Mouse (Mus musculus): ENCODE results near the gene Dlx4. TPM values are rescaled to one million over a fixed set of nuclear protein-coding genes. Genes with fewer than 3 reads are reported as not detected.

The Dlx4 gene
- polyA plus RNA-seq, 1 experiment, result 2.1 TPM

- Histone ChIP-seq H3K4me3 (ENCODE audit: control insufficient read depth, low read depth, low read length) (no peak overlapping the region), H3K36me3 (ENCODE audit: control insufficient read depth, insufficient read depth, low read length) (no peaks in the 10 kb centered on the region), H3K27me3 (ENCODE audit: control insufficient read depth, insufficient read depth, low read length) (no peaks in the 10 kb centered on the region; the same call in 1 of the 2 replicates), H3K27ac (ENCODE audit: control insufficient read depth, insufficient read depth, low read depth, low read length) (no peak overlapping the region), H3K4me1 (ENCODE audit: control insufficient read depth, insufficient read depth, low read length) (peaks cover under 1% of the 10 kb centered on the region; the same call in 1 of the 2 replicates)
- TF ChIP-seq POLR2A (IDR thresholded peaks at IDR 0.05; ENCODE audit: control insufficient read depth, low read depth, low read length) (no peak), CTCF (IDR thresholded peaks at IDR 0.05; ENCODE audit: control insufficient read depth, insufficient read depth, insufficient replicate concordance, low read depth, low read length) (no peak)
Observed at GRCm38 (mm10) chr11:95126272-95127245, 19.5 kb downstream of the Dlx4 start.

- Histone ChIP-seq H3K4me1 (ENCODE audit: control insufficient read depth, insufficient read depth, low read length) (peaks cover 5% of the 10 kb centered on the region; the same call in 1 of the 2 replicates), H3K4me3 (ENCODE audit: control insufficient read depth, low read depth, low read length) (no peak overlapping the region), H3K27me3 (ENCODE audit: control insufficient read depth, insufficient read depth, low read length) (no peaks in the 10 kb centered on the region; the same call in 1 of the 2 replicates), H3K27ac (ENCODE audit: control insufficient read depth, insufficient read depth, low read depth, low read length) (no peak overlapping the region), H3K36me3 (ENCODE audit: control insufficient read depth, insufficient read depth, low read length) (no peaks in the 10 kb centered on the region)
- TF ChIP-seq POLR2A (IDR thresholded peaks at IDR 0.05; ENCODE audit: control insufficient read depth, low read depth, low read length), result no peak
Observed at GRCm38 (mm10) chr11:95125366-95125948, 20.6 kb downstream of the Dlx4 start.

DNA sequence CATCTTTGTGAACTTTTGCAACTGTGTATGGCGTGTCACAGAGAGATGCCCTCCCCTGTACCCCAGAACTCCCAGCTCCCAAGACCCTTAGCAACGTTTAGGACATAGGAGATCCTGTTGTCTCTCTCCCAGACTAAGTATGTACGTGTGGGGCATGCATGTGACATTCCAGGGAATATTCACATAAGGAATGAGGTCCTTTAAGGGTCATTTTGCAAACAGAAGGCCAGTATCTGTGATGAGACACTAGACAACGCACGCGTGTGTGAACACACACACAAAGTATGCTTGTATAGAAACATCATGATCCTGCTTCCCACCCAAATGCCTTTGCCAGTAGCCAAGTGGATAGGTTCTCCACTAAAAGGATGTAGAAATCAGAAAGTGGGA, 24.0 kb downstream of the Dlx4 start:
- Histone ChIP-seq H3K27me3 (ENCODE audit: control insufficient read depth, insufficient read depth, low read length) (no peaks in the 10 kb centered on the region; the same call in 1 of the 2 replicates), H3K27ac (ENCODE audit: control insufficient read depth, insufficient read depth, low read depth, low read length) (no peak overlapping the region), H3K4me1 (ENCODE audit: control insufficient read depth, insufficient read depth, low read length) (peaks cover 11% of the 10 kb centered on the region), H3K4me3 (ENCODE audit: control insufficient read depth, low read depth, low read length) (no peak overlapping the region), H3K36me3 (ENCODE audit: control insufficient read depth, insufficient read depth, low read length) (no peaks in the 10 kb centered on the region)
- TF ChIP-seq CTCF (IDR thresholded peaks at IDR 0.05; ENCODE audit: control insufficient read depth, insufficient read depth, insufficient replicate concordance, low read depth, low read length) (no peak), POLR2A (IDR thresholded peaks at IDR 0.05; ENCODE audit: control insufficient read depth, low read depth, low read length) (no peak)

DNA sequence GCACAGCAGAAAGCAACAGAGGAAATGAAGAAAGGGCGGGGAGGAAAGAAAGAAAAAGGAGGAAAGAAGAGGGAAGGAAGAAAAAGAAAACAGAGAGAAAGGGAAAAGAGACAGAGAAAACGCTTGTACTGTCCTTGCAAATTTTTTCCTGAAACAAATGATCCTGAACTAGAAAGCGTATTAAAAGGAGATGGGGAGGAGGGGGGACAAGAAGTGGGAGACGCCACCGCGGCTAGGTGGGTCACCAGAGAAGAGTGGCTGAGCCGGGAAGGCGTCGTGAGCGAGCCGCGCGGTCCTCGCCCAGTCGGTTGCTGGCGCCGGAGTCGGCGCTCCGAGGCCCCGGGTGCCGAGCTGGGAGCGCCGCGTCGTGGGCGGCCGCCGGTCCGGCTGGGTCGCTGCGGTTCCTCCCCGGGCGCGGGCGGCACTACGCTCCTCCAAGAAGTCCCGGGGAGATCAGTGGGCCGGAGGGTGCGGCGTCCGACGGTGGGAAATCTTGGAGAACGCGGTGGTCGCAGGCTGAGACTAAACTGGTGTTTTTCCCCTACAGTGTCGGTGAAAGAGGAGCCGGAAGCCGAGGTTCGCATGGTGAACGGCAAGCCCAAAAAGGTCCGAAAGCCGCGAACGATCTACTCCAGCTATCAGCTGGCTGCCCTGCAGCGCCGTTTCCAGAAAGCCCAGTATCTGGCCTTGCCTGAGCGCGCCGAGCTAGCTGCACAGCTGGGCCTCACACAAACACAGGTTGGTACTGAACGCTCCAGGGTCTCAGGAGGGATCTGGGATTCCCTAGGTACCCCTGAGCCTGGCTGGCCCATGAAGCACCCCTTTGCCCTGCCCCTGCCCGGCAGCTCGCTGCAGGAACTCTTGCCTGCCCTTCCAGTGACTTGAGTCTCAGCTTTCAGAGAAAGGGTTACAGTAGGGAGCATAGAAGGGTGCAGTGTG, 24.6 kb downstream of the Dlx4 start:
- H3K4me3 ChIP-seq (ENCODE audit: control insufficient read depth, low read depth, low read length), result peak overlapping the region; percentile 17
- H3K4me1 ChIP-seq (ENCODE audit: control insufficient read depth, insufficient read depth, low read length), result peaks cover 11% of the 10 kb centered on the region
- no peaks in the 10 kb centered on the region for H3K36me3 ChIP-seq (ENCODE audit: control insufficient read depth, insufficient read depth, low read length)
- H3K27ac ChIP-seq (ENCODE audit: control insufficient read depth, insufficient read depth, low read depth, low read length), result no peak overlapping the region
- TF ChIP-seq CTCF (IDR thresholded peaks at IDR 0.05; ENCODE audit: control insufficient read depth, insufficient read depth, insufficient replicate concordance, low read depth, low read length) (no peak), POLR2A (IDR thresholded peaks at IDR 0.05; ENCODE audit: control insufficient read depth, low read depth, low read length) (no peak)
- no peaks in the 10 kb centered on the region; the same call in 1 of the 2 replicates for H3K27me3 ChIP-seq (ENCODE audit: control insufficient read depth, insufficient read depth, low read length)

DNA sequence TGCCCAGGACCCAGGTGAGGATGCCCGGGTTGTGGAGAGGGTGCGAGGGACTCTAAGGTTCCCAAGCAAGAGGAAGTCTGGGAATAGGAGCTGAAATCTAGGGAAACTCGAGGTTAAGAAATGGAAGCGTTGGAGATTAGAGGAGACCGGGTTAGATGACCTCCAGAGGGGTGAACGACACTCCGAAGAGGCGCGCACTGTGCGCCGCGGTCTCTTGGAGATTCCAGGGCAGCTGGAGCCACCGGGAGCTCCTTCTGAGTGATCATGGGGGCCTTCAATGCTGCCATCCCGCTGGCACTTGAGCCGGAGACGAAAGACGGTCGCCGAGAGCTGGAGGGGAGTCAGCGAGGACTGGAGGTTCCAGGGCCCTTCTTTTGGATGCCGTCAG, 25.4 kb downstream of the Dlx4 start:
- H3K36me3 ChIP-seq (ENCODE audit: control insufficient read depth, insufficient read depth, low read length), result no peaks in the 10 kb centered on the region
- TF ChIP-seq POLR2A (IDR thresholded peaks at IDR 0.05; ENCODE audit: control insufficient read depth, low read depth, low read length) (no peak), CTCF (IDR thresholded peaks at IDR 0.05; ENCODE audit: control insufficient read depth, insufficient read depth, insufficient replicate concordance, low read depth, low read length) (no peak)
- H3K4me3 ChIP-seq (ENCODE audit: control insufficient read depth, low read depth, low read length), result peak overlapping the region; percentile 22
- H3K27me3 ChIP-seq (ENCODE audit: control insufficient read depth, insufficient read depth, low read length), result no peaks in the 10 kb centered on the region; the same call in 1 of the 2 replicates
- H3K4me1 ChIP-seq (ENCODE audit: control insufficient read depth, insufficient read depth, low read length), result peaks cover 11% of the 10 kb centered on the region
- no peak overlapping the region for H3K27ac ChIP-seq (ENCODE audit: control insufficient read depth, insufficient read depth, low read depth, low read length)

DNA sequence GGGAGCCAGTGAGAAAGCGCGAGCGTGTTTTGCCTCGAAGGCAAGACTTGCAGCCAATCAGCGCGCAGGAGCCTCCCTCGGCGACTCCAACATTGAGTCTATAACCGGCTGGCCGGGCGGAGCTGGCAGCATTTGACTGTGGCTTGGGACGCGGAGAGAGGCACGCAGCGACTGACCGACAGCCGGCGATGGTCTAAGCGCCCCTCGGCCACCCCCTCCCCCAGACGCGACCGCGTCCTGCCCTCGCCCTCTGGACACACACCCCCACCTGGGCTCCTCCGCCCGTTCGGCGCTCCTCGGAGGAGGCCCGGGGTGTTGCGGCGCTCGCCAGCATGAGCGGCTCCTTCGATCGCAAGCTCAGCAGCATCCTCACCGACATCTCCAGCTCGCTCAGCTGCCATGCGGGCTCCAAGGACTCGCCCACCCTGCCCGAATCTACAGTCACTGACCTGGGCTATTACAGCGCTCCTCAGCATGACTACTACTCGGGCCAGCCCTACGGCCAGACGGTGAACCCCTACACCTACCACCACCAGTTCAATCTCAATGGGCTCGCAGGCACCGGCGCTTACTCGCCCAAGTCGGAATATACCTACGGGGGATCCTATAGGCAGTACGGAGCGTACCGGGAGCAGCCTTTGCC, 26.0 kb downstream of the Dlx4 start, which contains the start of gene Dlx3:
TSS of gene Dlx3 (plus strand) at position 130 of the 643 bp plus-strand sequence.
- peak within 1 kb of the TSS; percentile 22 for H3K4me3 ChIP-seq (ENCODE audit: control insufficient read depth, low read depth, low read length)

More for the DNA sequence above, 26.0 kb downstream of the Dlx4 start, which contains the start of gene Dlx3:
- Histone ChIP-seq H3K36me3 (ENCODE audit: control insufficient read depth, insufficient read depth, low read length) (no peaks in the 10 kb centered on the region), H3K27me3 (ENCODE audit: control insufficient read depth, insufficient read depth, low read length) (no peaks in the 10 kb centered on the region; the same call in 1 of the 2 replicates), H3K27ac (ENCODE audit: control insufficient read depth, insufficient read depth, low read depth, low read length) (no peak within 1 kb of the TSS), H3K4me1 (ENCODE audit: control insufficient read depth, insufficient read depth, low read length) (peaks cover 11% of the 10 kb centered on the region)
- TF ChIP-seq CTCF (IDR thresholded peaks at IDR 0.05; ENCODE audit: control insufficient read depth, insufficient read depth, insufficient replicate concordance, low read depth, low read length), result no peak
- no peak for TF ChIP-seq POLR2A (IDR thresholded peaks at IDR 0.05; ENCODE audit: control insufficient read depth, low read depth, low read length)

All from testis, adult 2 months (tissue).